Mouse (Mus musculus): ENCODE measurements around the gene Gm4894. TPM values are rescaled to one million over a fixed set of nuclear protein-coding genes. Genes with fewer than 3 reads are reported as not detected.

Gm4894 gene
- total RNA-seq, 2 experiments from 2014 or later = not detected

Other genes with a start within 250 kb of the Gm4894 start
- gene Zw10, start 194.9 kb upstream of the Gm4894 start, total RNA-seq (2021) = 1 to 10 TPM; 6.0 to 7.1 TPM
- under 1 TPM in 1 of 2 experiments, not detected in 1; 0.45 TPM for gene Tmprss5, start 169.3 kb upstream of the Gm4894 start, total RNA-seq (2021)
- gene Drd2, start 90.1 kb downstream of the Gm4894 start, total RNA-seq (2021) = not detected
- not detected for gene Ankk1, start 176.5 kb downstream of the Gm4894 start, total RNA-seq (2021)
- gene Ttc12, start 235.7 kb downstream of the Gm4894 start, total RNA-seq (2021) = 1 to 10 TPM in 1 of 2 experiments, under 1 TPM in 1; 0.86 to 1.2 TPM